Mouse (Mus musculus) adipocyte (in vitro differentiated cells): ENCODE measurements at regions not wholly inside any gene's neighbourhood (a gene's known extent, or its start where the extent isn't known, plus 50 kb on each side); places are given as distances from the start of the nearest gene placed in this dataset.

Experiments used
- DNase-seq: peaks from one replicate; pipeline ENCODE4 v3.0.0-alpha.2; 2016; ENCODE audit warnings: low spot score

DNA sequence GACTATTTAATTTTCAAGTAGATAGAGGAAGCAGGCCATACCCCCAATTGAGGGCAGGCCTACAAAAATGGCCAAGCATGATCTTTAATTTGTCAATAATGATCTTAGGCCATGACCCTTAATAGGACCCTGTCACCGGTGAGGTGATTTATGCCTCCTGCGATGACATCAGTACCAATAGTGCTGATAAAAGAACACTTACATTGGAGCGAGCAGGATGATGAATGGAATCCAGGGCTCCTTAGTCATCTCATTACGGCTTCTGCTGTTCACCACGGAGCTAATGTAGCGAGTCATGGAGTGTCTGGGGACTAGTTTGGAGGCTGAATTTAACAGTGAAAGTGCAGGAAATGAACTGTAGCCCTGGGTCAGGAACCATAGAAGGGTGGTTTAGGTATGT, 308.6 kb downstream of the En1 start:
- no peak for DNase-seq

GRCm38 (mm10) chr1:120911962-120912670, 309.9 kb downstream of the En1 start:
- DNase-seq: no peak

- DNase-seq: no peak
These were observed 319.3 kb downstream of the En1 start for GRCm38 (mm10) chr1:120921540-120921939.

DNA sequence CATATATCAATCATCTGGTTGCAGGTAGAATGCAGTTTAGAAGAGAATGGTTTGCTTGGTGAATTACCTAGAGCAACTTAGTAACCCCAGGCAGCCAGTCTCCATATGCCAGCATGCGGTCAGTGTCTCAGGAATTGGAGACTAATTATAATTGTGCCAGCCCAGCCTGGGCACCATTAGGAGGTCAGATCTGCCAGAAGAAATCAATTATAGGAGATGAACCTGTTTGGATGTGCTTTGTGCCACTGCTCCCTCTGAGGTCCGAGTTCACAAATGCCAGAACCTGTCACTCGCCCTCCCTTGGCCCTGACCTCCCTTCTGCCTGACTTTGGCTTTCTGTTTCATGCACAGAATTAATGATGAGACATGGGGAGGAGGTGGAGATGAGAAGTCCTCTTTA, 323.1 kb downstream of the En1 start:
- no peak for DNase-seq

DNA sequence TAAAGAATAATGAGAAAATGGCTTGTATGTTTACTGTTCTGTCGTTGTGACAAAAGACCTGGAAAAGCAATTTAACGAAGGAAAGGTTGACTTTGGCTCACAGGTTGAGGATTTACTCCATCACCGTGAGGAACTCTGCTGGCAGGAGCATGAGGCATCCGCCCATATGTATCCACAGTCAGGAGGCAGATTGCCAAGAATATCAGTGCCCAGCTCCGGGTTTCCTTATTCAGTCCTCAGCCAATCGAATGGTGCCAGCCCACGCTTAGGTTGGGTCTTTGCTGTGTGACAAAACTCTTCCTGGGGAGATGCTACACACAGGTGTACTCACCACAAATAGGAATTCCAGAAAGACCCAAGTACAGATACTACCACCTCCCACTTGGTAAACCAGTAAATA, 327.9 kb downstream of the En1 start:
- no peak for DNase-seq

GRCm38 (mm10) chr1:120935321-120935720, 333.1 kb downstream of the En1 start:
- no peak for DNase-seq

GRCm38 (mm10) chr1:120943711-120944110, 341.5 kb downstream of the En1 start:
- DNase-seq: no peak

DNA sequence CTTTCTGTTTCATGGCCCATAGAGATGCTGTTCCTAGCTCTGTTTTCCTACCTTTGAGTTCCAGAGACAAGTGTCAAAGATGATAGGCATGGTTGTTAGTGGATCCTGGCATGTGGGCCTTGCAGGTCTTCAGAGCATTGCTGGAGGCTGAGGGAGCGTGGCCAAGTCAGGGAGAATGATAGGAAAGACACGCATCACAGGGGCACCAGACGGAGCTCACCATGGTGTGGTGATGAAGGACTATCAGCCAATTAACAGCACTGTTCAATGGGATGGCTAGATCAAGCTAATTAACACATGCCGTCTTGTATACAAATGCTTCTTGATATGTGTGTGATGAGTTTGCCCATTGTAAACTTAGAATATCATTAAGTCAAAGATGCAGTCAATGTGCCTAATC, 344.1 kb downstream of the En1 start:
- DNase-seq: no peak

GRCm38 (mm10) chr1:120961235-120961634, 359.0 kb downstream of the En1 start:
- no peak for DNase-seq

DNA sequence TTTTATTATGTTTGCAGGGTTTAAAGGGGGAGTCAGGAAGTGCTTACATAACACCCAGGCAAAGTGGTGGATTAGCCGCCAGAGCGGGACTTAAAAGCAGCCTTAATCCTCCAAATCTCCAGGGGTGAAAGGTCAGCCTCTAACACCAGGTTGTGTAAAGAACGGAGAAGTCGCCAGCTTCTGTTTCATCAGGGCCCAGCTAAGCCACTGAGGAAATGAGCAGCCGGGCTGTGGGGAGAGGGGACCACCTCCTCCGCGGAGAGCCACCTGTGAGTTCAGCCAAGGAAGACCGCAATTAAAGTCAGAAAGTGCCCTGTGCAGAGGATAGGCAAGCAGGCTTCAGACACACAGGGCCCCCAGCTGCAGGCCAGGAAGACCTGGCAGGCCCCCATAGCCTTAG, 359.8 kb downstream of the En1 start:
- DNase-seq: no peak

GRCm38 (mm10) chr1:120963477-120964178, 361.4 kb downstream of the En1 start:
- no peak for DNase-seq

DNA sequence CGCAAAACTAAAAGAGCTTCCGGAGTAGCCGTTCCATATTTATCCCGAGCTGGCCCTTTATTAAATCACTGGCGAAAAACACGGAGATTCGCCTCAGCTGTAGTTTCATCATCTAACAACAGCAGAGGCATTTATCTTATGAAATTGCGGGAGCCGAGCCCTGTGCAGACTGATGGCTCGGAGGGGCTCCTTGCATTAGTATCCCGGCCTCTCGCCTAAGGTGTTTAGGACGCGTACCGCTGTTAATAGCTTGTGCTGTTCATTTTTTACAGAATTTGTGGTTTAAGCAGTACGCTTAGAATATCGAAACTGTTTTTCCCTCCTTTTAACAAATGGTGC, 361.9 kb downstream of the En1 start:
- DNase-seq: no peak

GRCm38 (mm10) chr1:120966132-120966531, 363.9 kb downstream of the En1 start:
- DNase-seq: no peak

- DNase-seq: peak; percentile 75
These were observed 357.7 kb downstream of the Insig2 start for GRCm38 (mm10) chr1:120974661-120975060.

GRCm38 (mm10) chr1:121004535-121004934, 327.9 kb downstream of the Insig2 start:
- no peak for DNase-seq

DNA sequence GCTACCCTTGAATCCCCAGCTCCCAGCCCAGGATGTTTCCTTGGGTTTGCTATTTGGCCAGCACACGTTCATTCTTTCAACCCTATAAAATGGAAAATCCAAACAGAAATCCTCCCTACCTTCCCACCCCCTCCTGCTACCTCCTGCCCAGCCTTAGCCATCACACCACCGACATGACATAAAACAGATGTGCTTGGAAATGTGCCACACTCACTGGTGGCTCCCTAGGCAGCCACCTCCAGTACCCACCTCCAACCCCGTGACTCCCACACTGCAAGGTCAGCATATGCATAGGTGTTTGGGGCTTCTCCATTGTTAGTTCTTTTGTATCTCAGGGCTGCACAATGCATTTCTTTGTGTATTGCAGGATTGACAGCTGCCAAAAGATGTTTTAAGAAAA, 327.2 kb downstream of the Insig2 start:
- DNase-seq: no peak

- no peak for DNase-seq
These were observed 320.3 kb downstream of the Insig2 start for GRCm38 (mm10) chr1:121012126-121012525.

DNA sequence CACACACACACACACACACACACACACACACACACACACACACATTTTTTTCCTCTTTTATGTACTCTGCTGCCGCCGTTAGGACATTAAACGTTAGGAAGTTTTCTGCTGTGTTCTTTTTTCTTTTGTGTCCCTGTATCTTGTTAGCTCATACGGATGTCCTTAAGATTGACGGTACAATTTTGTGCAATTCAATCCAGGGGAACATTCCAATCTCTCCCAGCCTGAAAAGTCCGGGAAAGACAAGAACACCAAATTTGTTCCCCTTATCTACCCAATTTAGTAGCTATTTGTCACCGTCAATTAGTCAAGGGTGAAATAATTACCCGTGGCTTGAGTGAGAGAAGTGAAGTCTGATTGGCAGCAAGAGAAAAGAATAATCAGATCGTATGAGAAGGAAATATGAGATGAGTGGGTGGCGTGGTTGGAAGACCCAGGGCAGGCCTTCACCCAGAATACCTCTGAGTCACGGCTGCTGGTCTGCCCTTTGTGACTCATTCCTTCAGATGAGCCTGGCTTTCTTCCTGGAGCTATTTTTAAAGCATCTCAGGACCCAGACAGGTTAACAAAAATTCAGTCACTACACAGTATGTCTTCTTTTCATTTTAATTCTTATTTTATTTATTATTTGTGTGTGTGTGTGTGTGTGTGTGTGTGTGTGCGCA, 318.4 kb downstream of the Insig2 start:
- DNase-seq: peak; percentile 26

GRCm38 (mm10) chr1:121029375-121029774, 303.0 kb downstream of the Insig2 start:
- DNase-seq: no peak

DNA sequence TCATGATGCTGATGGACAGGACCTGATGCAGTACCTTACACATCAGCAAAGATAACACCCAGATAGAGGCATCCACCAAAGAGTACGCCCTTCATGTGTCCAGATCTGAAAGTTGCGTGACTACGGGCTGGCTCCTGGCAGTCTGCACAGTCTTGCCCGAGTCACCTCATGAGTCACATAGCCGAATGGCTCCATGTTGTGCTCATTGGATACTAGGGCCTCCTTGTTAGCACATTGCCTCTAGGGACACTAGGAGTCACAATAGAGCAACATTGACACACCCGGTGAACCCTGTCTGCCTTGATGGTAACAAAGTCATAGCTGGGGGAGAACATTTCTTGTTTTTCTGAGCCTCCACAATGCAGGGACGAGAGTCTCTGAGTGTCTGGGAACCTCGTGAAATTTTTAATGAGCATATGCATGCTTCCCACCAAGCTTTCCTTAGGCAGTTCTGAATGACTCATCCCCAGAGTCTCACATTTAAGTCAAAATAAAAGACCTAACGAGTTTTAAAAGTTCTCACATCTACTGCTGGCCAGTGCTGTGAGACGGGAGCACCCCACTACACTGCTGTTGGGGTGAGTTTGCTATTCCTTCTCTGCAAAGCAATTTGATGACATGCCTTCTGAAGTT, 297.5 kb downstream of the Insig2 start:
- DNase-seq: no peak

DNA sequence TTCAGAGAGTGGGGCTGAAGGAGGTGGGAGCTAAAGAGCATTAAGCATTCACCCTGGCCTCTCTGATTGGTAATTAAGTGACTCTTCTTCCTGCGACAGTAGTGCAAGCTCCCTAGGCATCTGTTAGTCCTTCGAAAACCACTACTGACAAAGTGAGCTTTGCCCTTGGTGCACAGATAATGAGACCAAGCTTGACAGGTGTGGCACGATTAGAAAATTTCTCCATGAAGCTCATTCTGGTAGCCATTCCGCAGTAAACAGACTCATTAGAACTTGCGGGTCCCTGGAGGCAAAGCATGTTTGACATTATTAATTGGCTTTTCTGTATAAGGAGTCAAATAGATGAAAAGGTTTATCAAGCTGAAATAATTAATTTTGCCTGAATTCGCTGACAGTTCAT, 285.8 kb downstream of the Insig2 start:
- DNase-seq: no peak

GRCm38 (mm10) chr1:121047406-121047805, 285.0 kb downstream of the Insig2 start:
- no peak for DNase-seq

DNA sequence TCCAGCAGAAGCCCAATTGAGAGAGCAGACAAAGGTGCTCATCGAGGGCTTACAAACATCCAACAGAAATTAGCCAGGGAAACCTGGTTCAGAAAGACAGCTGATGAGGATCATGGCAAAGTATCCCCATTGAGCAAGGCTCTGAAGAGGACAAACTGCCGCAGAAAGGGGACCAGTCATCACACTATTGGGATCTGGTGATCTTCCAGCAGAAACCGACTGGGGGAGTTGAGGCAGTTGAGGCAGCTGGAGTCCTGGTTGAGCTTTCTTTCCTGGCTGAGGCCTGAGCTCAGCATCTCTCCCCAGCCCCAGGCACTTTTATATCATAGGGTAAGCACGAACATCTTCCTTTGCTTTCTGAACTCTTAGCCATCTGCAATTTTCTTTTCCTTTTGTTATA, 282.7 kb downstream of the Insig2 start:
- no peak for DNase-seq
